Mouse (Mus musculus): Measurements from ENCODE around the gene Ush2a.

GRCm38 (mm10) chr1:188865881-188866280 is 604.1 kb downstream of the Ush2a start:
- TF ChIP-seq EP300 (IDR thresholded peaks at IDR 0.05; ENCODE audit: insufficient read depth, low read depth, low read length) (no peak), POLR2A (IDR thresholded peaks at IDR 0.05; ENCODE audit: insufficient read depth, low read depth, low read length) (no peak), CTCF (IDR thresholded peaks at IDR 0.05) (no peak)
